Mouse (Mus musculus) testis, adult 2 months (tissue): ENCODE results near the gene Brms1l. TPM values are rescaled to one million over a fixed set of nuclear protein-coding genes. Genes with fewer than 3 reads are reported as not detected.

Experiments used
- H3K27ac ChIP-seq: fragments of 200-500 bp; 2 replicates; pipeline ENCODE4 v1.5.1; 2012; ENCODE audit warnings: low read depth, low read length; ENCODE audit not compliant: control insufficient read depth, insufficient read depth
- H3K27me3 ChIP-seq: fragments of 200-500 bp; 2 replicates; pipeline ENCODE4 v1.6.1; 2012; ENCODE audit warnings: mild to moderate bottlenecking, low read length, moderate library complexity; ENCODE audit not compliant: control insufficient read depth, insufficient read depth
- H3K36me3 ChIP-seq: fragments of 200-500 bp; 2 replicates; pipeline ENCODE4 v1.6.1; 2012; ENCODE audit warnings: mild to moderate bottlenecking, low read length; ENCODE audit not compliant: control insufficient read depth, insufficient read depth
- H3K4me1 ChIP-seq: fragments of 200-500 bp; 2 replicates; pipeline ENCODE4 v1.6.1; 2012; ENCODE audit warnings: low read length; ENCODE audit not compliant: control insufficient read depth, insufficient read depth
- H3K4me3 ChIP-seq: fragments of 200-500 bp; 2 replicates; pipeline ENCODE4 v1.5.1; 2012; ENCODE audit warnings: low read depth, mild to moderate bottlenecking, low read length, moderate library complexity, mixed read lengths; ENCODE audit not compliant: control insufficient read depth
- CTCF ChIP-seq: fragments of 200-500 bp; IDR thresholded peaks from 2 replicates; pipeline ENCODE4 v1.5.1; 2012; ENCODE audit warnings: low read depth, mild to moderate bottlenecking, inconsistent platforms, low read length, moderate library complexity; ENCODE audit not compliant: control insufficient read depth, insufficient read depth, insufficient replicate concordance
- POLR2A ChIP-seq: fragments of 200-500 bp; IDR thresholded peaks from 2 replicates; pipeline ENCODE4 v1.6.1; 2012; ENCODE audit warnings: low read depth, mild to moderate bottlenecking, inconsistent platforms, low read length, moderate library complexity; ENCODE audit not compliant: control insufficient read depth
- polyA plus RNA-seq: library from polyadenylated mRNA; depleted of rRNA; stranded (reverse); fragments of >200 nt; gene quantifications from 2 replicates; pipeline ENCODE4 v1.2.3, GENCODE M21; 2012

The Brms1l gene
- polyA plus RNA-seq, 1 experiment, result 13.6 TPM

- Histone ChIP-seq H3K4me3 (no peak overlapping the region), H3K4me1 (peaks cover 2% of the 10 kb centered on the region; the same call in 1 of the 2 replicates), H3K36me3 (no peaks in the 10 kb centered on the region), H3K27ac (no peak overlapping the region), H3K27me3 (no peaks in the 10 kb centered on the region)
- TF ChIP-seq POLR2A, result no peak
- TF ChIP-seq CTCF, result no peak
These were observed 24.5 kb downstream of the Brms1l start for GRCm38 (mm10) chr12:55860631-55861030.

DNA sequence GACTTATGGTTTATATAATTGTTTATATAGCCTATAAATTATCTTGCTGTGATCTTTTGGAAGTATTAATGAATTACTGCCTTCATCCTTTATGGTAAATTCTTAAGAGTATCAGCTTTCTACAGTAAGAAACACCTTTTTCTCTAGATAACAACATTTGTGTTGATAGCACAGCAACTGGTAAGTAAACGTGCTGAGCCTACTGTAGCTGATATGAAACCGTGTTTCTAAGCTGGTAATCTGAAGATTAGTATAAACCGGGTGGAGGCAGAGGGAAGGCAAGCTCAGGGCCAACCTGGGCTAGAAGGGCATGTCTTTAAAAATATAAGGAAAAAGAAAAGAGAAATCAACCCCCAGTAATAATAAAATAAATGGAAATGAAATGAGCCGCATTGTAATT, 31.6 kb downstream of the Brms1l start:
- H3K36me3 ChIP-seq, result no peaks in the 10 kb centered on the region
- TF ChIP-seq CTCF, result no peak
- TF ChIP-seq POLR2A, result no peak
- no peaks in the 10 kb centered on the region for H3K27me3 ChIP-seq
- no peaks in the 10 kb centered on the region for H3K4me1 ChIP-seq
- H3K4me3 ChIP-seq, result no peak overlapping the region
- H3K27ac ChIP-seq, result no peak overlapping the region

GRCm38 (mm10) chr12:55869622-55870322, 33.6 kb downstream of the Brms1l start:
- TF ChIP-seq POLR2A (no peak), CTCF (no peak)
- Histone ChIP-seq H3K27ac (no peak overlapping the region), H3K36me3 (no peaks in the 10 kb centered on the region), H3K4me1 (no peaks in the 10 kb centered on the region), H3K4me3 (no peak overlapping the region), H3K27me3 (no peaks in the 10 kb centered on the region)

DNA sequence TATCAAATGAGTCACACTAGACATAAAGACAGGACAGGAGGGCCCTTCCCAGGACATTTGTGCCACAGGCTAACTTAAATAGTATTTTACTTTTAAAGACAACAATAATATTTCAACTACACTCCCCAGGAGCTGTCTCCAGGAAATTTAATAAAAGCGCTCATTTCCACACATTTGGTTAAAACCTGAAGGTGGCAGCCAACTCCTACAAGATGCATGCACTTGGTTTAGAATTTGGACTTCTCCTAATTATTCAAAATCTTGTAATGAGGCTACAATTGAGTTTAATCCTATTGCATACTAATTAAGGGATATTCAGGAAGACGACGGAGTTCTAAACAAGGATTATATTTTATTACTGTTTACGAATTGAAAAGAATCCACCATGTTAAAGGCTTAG, 49.3 kb downstream of the Brms1l start:
- no peaks in the 10 kb centered on the region for H3K4me1 ChIP-seq
- TF ChIP-seq POLR2A (no peak), CTCF (no peak)
- no peaks in the 10 kb centered on the region for H3K27me3 ChIP-seq
- H3K4me3 ChIP-seq, result no peak overlapping the region
- H3K27ac ChIP-seq, result no peak overlapping the region
- no peaks in the 10 kb centered on the region for H3K36me3 ChIP-seq

- no peak for TF ChIP-seq CTCF
- TF ChIP-seq POLR2A, result no peak
- H3K4me3 ChIP-seq, result no peak overlapping the region
- no peaks in the 10 kb centered on the region for H3K27me3 ChIP-seq
- H3K4me1 ChIP-seq, result no peaks in the 10 kb centered on the region
- no peaks in the 10 kb centered on the region for H3K36me3 ChIP-seq
- H3K27ac ChIP-seq, result no peak overlapping the region
These were observed 52.4 kb downstream of the Brms1l start for GRCm38 (mm10) chr12:55888570-55888969.

DNA sequence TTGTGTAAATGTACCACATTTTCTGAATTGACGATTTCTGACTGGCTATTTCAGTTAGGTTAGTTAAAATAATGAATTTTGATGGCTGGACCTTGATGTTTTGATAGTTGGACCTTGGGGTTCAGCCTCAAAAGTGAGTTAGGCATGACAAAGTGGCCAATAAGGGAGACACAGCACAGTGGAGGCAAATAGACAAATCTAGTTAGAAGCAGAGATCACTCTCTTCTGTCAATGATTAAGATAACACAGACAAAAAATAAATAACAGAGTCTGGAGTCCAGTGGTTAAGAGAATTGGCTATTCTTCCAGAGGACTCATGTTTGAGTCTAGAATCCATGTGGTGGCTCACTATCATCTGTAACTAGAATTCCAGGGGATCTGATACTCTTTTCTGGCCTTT, 68.7 kb downstream of the Brms1l start:
- no peak overlapping the region for H3K4me3 ChIP-seq
- TF ChIP-seq POLR2A (no peak), CTCF (no peak)
- no peaks in the 10 kb centered on the region for H3K36me3 ChIP-seq
- no peak overlapping the region for H3K27ac ChIP-seq
- H3K27me3 ChIP-seq, result no peaks in the 10 kb centered on the region
- peaks cover 2% of the 10 kb centered on the region for H3K4me1 ChIP-seq

GRCm38 (mm10) chr12:55912138-55912537, 76.0 kb downstream of the Brms1l start:
- TF ChIP-seq CTCF, result no peak
- TF ChIP-seq POLR2A, result no peak
- no peaks in the 10 kb centered on the region for H3K36me3 ChIP-seq
- H3K4me1 ChIP-seq, result no peaks in the 10 kb centered on the region
- H3K4me3 ChIP-seq, result no peak overlapping the region
- no peak overlapping the region for H3K27ac ChIP-seq
- H3K27me3 ChIP-seq, result no peaks in the 10 kb centered on the region

DNA sequence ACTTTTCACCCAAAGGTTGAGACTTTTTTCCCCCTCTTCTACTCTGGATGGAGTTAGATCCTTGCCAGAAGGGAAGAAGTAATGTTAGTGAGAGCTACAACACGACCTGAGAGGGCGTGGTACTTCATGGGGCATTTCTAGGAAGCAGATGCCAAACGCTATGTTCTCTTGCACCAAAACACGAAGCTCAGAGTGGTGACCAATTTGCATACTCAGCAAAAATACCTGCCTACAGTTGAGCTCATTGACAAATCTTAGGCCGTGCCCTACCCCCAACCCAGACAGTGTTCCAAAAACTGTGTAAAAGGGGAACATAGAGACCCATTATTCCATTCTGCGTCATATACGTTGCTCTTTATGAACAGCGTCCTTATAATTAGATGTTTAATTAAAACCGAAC, 77.1 kb downstream of the Brms1l start:
- Histone ChIP-seq H3K36me3 (no peaks in the 10 kb centered on the region), H3K27me3 (no peaks in the 10 kb centered on the region), H3K4me1 (no peaks in the 10 kb centered on the region), H3K27ac (no peak overlapping the region), H3K4me3 (no peak overlapping the region)
- TF ChIP-seq CTCF (no peak), POLR2A (no peak)
